Mouse (Mus musculus) T-cell, adult 2 months (primary cell): Measurements from ENCODE around the gene Bean1.
A peak's percentile ranks its signal among the peaks of the same experiment; 100 is the strongest.

ENCODE experiments used
- DNase-seq: peaks from one replicate; pipeline ENCODE4 v3.0.0; 2022; ENCODE audit warnings: low spot score

Gene Bean1

GRCm38 (mm10) chr8:104170118-104171049 lies at the start of gene Bean1:
Gene Bean1 (plus strand): TSS chr8:104170442.
- DNase-seq = no peak

- DNase-seq = no peak
These were observed 48.4 kb upstream of the Bean1 start for GRCm38 (mm10) chr8:104121640-104122416.

- DNase-seq = no peak
These were observed 47.1 kb upstream of the Bean1 start for GRCm38 (mm10) chr8:104123080-104123657.

- no peak for DNase-seq
These were observed 45.7 kb upstream of the Bean1 start for GRCm38 (mm10) chr8:104124534-104124933.

- no peak for DNase-seq
These were observed 42.9 kb upstream of the Bean1 start for GRCm38 (mm10) chr8:104127160-104127883.

GRCm38 (mm10) chr8:104130916-104131315 lies 39.3 kb upstream of the Bean1 start:
- DNase-seq = no peak

- DNase-seq = no peak
These were observed 38.7 kb upstream of the Bean1 start for GRCm38 (mm10) chr8:104131414-104131975.

GRCm38 (mm10) chr8:104134521-104134920 lies 35.7 kb upstream of the Bean1 start:
- DNase-seq = no peak

- DNase-seq = peak; percentile 12
These were observed 34.0 kb upstream of the Bean1 start for GRCm38 (mm10) chr8:104136277-104136676.

- DNase-seq = no peak
These were observed 32.6 kb upstream of the Bean1 start for GRCm38 (mm10) chr8:104137636-104138035.

- no peak for DNase-seq
These were observed 29.6 kb upstream of the Bean1 start for GRCm38 (mm10) chr8:104140611-104141010.

- no peak for DNase-seq
These were observed 27.8 kb upstream of the Bean1 start for GRCm38 (mm10) chr8:104142415-104142814.

- DNase-seq = no peak
These were observed 26.9 kb upstream of the Bean1 start for GRCm38 (mm10) chr8:104143379-104143778.

- no peak for DNase-seq
These were observed 25.6 kb upstream of the Bean1 start for GRCm38 (mm10) chr8:104144434-104145216.

- DNase-seq = peak; percentile 53
These were observed 24.1 kb upstream of the Bean1 start for GRCm38 (mm10) chr8:104145981-104146689.

GRCm38 (mm10) chr8:104146717-104147494 lies 23.3 kb upstream of the Bean1 start:
- DNase-seq = no peak

GRCm38 (mm10) chr8:104147947-104148346 lies 22.3 kb upstream of the Bean1 start:
- DNase-seq = no peak

GRCm38 (mm10) chr8:104160731-104161130 lies 9.5 kb upstream of the Bean1 start:
- no peak for DNase-seq

GRCm38 (mm10) chr8:104169461-104169860 lies 781 bp upstream of the Bean1 start:
- no peak for DNase-seq
